Mouse (Mus musculus) olfactory bulb, adult 2 months (tissue): ENCODE measurements around the gene P4ha1. TPM values are rescaled to one million over a fixed set of nuclear protein-coding genes. Genes with fewer than 3 reads are reported as not detected.

Source experiments
- H3K27ac ChIP-seq: fragments of 200-500 bp; 2 replicates; pipeline ENCODE4 v1.5.1; 2012; ENCODE audit warnings: low read depth, low read length; ENCODE audit not compliant: insufficient read depth
- H3K4me1 ChIP-seq: fragments of 200-500 bp; 2 replicates; pipeline ENCODE4 v1.6.1; 2012; ENCODE audit warnings: low read length; ENCODE audit not compliant: control insufficient read depth, insufficient read depth
- H3K4me3 ChIP-seq: fragments of 200-500 bp; 2 replicates; pipeline ENCODE4 v1.5.1; 2012; ENCODE audit warnings: mild to moderate bottlenecking, low read depth, low read length, moderate library complexity; ENCODE audit not compliant: insufficient read depth
- CTCF ChIP-seq: fragments of 200-500 bp; IDR thresholded peaks from 2 replicates; pipeline ENCODE4 v1.5.1; 2012; ENCODE audit warnings: low read depth, mild to moderate bottlenecking, low read length, moderate library complexity; ENCODE audit not compliant: insufficient read depth
- POLR2A ChIP-seq: fragments of 200-500 bp; IDR thresholded peaks from 2 replicates; pipeline ENCODE4 v1.6.1; 2012; ENCODE audit warnings: mild to moderate bottlenecking, low read depth, low read length, moderate library complexity; ENCODE audit not compliant: insufficient read depth
- WGBS: fragments of 180-500 bp; shearing (Covaris S2); methylation state at CpG from one replicate; pipeline ENCODE4 v1.1.7; 2018; 5-methylcytosine and 5-hydroxymethylcytosine counted together
- polyA plus RNA-seq: library from polyadenylated mRNA; stranded (reverse); fragments of >200 nt; gene quantifications from 2 replicates; pipeline ENCODE4 v1.2.4, GENCODE M21; 2012; ENCODE audit warnings: low replicate concordance; ENCODE audit not compliant: missing spikeins, insufficient read depth, insufficient read length

P4ha1 gene
- polyA plus RNA-seq, 1 experiment = not detected

- TF ChIP-seq POLR2A = no peak
- no peak for TF ChIP-seq CTCF
- Histone ChIP-seq H3K4me1 (no peaks in the 10 kb centered on the region), H3K27ac (no peak overlapping the region), H3K4me3 (no peak overlapping the region)
- 77% methylated on average over 6 of the region's 6 CpGs for WGBS
Measured at GRCm38 (mm10) chr10:59408499-59408898, 85.4 kb downstream of the P4ha1 start.

- no peaks in the 10 kb centered on the region for H3K4me1 ChIP-seq
- WGBS = 88% methylated on average over 12 of the region's 12 CpGs
- H3K4me3 ChIP-seq = no peak overlapping the region
- TF ChIP-seq POLR2A = no peak
- no peak for TF ChIP-seq CTCF
- H3K27ac ChIP-seq = no peak overlapping the region
Measured at GRCm38 (mm10) chr10:59410264-59410663, 87.2 kb downstream of the P4ha1 start.

- WGBS = 92% methylated on average over 4 of the region's 4 CpGs
- Histone ChIP-seq H3K27ac (no peak overlapping the region), H3K4me3 (no peak overlapping the region), H3K4me1 (no peaks in the 10 kb centered on the region)
- TF ChIP-seq CTCF (no peak), POLR2A (no peak)
Measured at GRCm38 (mm10) chr10:59413711-59414110, 90.6 kb downstream of the P4ha1 start.

- Histone ChIP-seq H3K4me3 (no peak overlapping the region), H3K27ac (no peak overlapping the region), H3K4me1 (no peaks in the 10 kb centered on the region)
- no peak for TF ChIP-seq CTCF
- TF ChIP-seq POLR2A = no peak
- 67% methylated on average over 3 of the region's 3 CpGs for WGBS
Measured at GRCm38 (mm10) chr10:59416623-59417022, 93.5 kb downstream of the P4ha1 start.

- no peak overlapping the region for H3K4me3 ChIP-seq
- WGBS = 93% methylated on average over 4 of the region's 4 CpGs
- no peak overlapping the region for H3K27ac ChIP-seq
- TF ChIP-seq POLR2A = no peak
- no peak for TF ChIP-seq CTCF
- H3K4me1 ChIP-seq = no peaks in the 10 kb centered on the region
Measured at GRCm38 (mm10) chr10:59419516-59419915, 96.4 kb downstream of the P4ha1 start.

Other genes with a start within 250 kb of the P4ha1 start
- gene Sept10, start 101.4 kb upstream of the P4ha1 start, polyA plus RNA-seq = not detected in 2 replicates
- gene Sowahc, start 101.3 kb upstream of the P4ha1 start, polyA plus RNA-seq = not detected in 2 replicates
- not detected in 2 replicates for gene Gm10273, start 72.3 kb downstream of the P4ha1 start, polyA plus RNA-seq
- gene Pla2g12b, start 80.4 kb downstream of the P4ha1 start, polyA plus RNA-seq = not detected in 2 replicates
- gene Oit3, start 118.5 kb downstream of the P4ha1 start, polyA plus RNA-seq = not detected in 2 replicates